Mouse (Mus musculus): ENCODE data around the gene Atf5. TPM values are rescaled to one million over a fixed set of nuclear protein-coding genes. Genes with fewer than 3 reads are reported as not detected.

Atf5 gene
- polyA plus RNA-seq, 1 experiment from 2014 or later: 3.1 TPM

GRCm38 (mm10) chr7:44808927-44809326 is 7.5 kb downstream of the Atf5 start:
- Histone ChIP-seq H3K4me3 (ENCODE audit: low read depth, low read length) (no peak overlapping the region), H3K9me3 (ENCODE audit: low read depth, low read length) (no peaks in the 10 kb centered on the region), H3K9ac (no peak overlapping the region), H3K4me1 (ENCODE audit: insufficient read depth) (no peaks in the 10 kb centered on the region), H3K4me2 (no peak overlapping the region), H3K27me3 (ENCODE audit: insufficient read depth, low read length) (no peaks in the 10 kb centered on the region), H3K27ac (ENCODE audit: low read depth) (no peak overlapping the region), H3K36me3 (ENCODE audit: insufficient read depth) (peaks cover 17% of the 10 kb centered on the region)
- WGBS: 77% methylated on average over 2 of the region's 2 CpGs
- DNase-seq (no peak), ATAC-seq (ENCODE audit: insufficient read depth) (no peak)
- TF ChIP-seq CTCF (IDR thresholded peaks at IDR 0.05; ENCODE audit: low read depth): no peak

GRCm38 (mm10) chr7:44792781-44793180 is 23.7 kb downstream of the Atf5 start:
- H3K27me3 ChIP-seq (ENCODE audit: insufficient read depth, low read length): no peaks in the 10 kb centered on the region
- no peaks in the 10 kb centered on the region for H3K36me3 ChIP-seq (ENCODE audit: insufficient read depth)
- H3K4me3 ChIP-seq (ENCODE audit: low read depth, low read length): no peak overlapping the region
- H3K4me2 ChIP-seq: no peak overlapping the region
- no peak for ATAC-seq (ENCODE audit: insufficient read depth)
- no peak overlapping the region for H3K9ac ChIP-seq
- no peaks in the 10 kb centered on the region for H3K4me1 ChIP-seq (ENCODE audit: insufficient read depth)
- 78% methylated on average over 6 of the region's 6 CpGs for WGBS
- H3K9me3 ChIP-seq (ENCODE audit: low read depth, low read length): no peaks in the 10 kb centered on the region
- TF ChIP-seq CTCF (IDR thresholded peaks at IDR 0.05; ENCODE audit: low read depth): no peak
- no peak for DNase-seq
- no peak overlapping the region for H3K27ac ChIP-seq (ENCODE audit: low read depth)

- DNase-seq: no peak
Observed at GRCm38 (mm10) chr7:44790066-44790465, 26.4 kb downstream of the Atf5 start.

GRCm38 (mm10) chr7:44789531-44789930 is 26.9 kb downstream of the Atf5 start:
- Histone ChIP-seq H3K36me3 (ENCODE audit: insufficient read depth) (no peaks in the 10 kb centered on the region), H3K4me1 (ENCODE audit: insufficient read depth) (no peaks in the 10 kb centered on the region), H3K27me3 (ENCODE audit: insufficient read depth, low read length) (no peaks in the 10 kb centered on the region), H3K4me2 (no peak overlapping the region), H3K27ac (ENCODE audit: low read depth) (no peak overlapping the region), H3K9ac (no peak overlapping the region), H3K4me3 (ENCODE audit: low read depth, low read length) (no peak overlapping the region), H3K9me3 (ENCODE audit: low read depth, low read length) (no peaks in the 10 kb centered on the region)
- ATAC-seq (ENCODE audit: insufficient read depth) (no peak), DNase-seq (no peak)
- 51% methylated on average over 3 of the region's 3 CpGs for WGBS
- no peak for TF ChIP-seq CTCF (IDR thresholded peaks at IDR 0.05; ENCODE audit: low read depth)

More at GRCm38 (mm10) chr7:44790066-44790465, 26.4 kb downstream of the Atf5 start:
- no peaks in the 10 kb centered on the region for H3K27me3 ChIP-seq (ENCODE audit: insufficient read depth, low read length)
- H3K4me3 ChIP-seq (ENCODE audit: low read depth, low read length): no peak overlapping the region
- no peak for ATAC-seq (ENCODE audit: insufficient read depth)
- no peak overlapping the region for H3K27ac ChIP-seq (ENCODE audit: low read depth)
- TF ChIP-seq CTCF (IDR thresholded peaks at IDR 0.05; ENCODE audit: low read depth): no peak
- no peak overlapping the region for H3K9ac ChIP-seq
- no peaks in the 10 kb centered on the region for H3K36me3 ChIP-seq (ENCODE audit: insufficient read depth)
- H3K4me2 ChIP-seq: no peak overlapping the region
- no peaks in the 10 kb centered on the region for H3K9me3 ChIP-seq (ENCODE audit: low read depth, low read length)
- H3K4me1 ChIP-seq (ENCODE audit: insufficient read depth): no peaks in the 10 kb centered on the region
- WGBS: 53% methylated on average over 4 of the region's 4 CpGs

GRCm38 (mm10) chr7:44780101-44780500 is 36.4 kb downstream of the Atf5 start:
- no peaks in the 10 kb centered on the region for H3K9me3 ChIP-seq (ENCODE audit: low read depth, low read length)
- 79% methylated on average over 8 of the region's 8 CpGs for WGBS
- no peak overlapping the region for H3K4me2 ChIP-seq
- no peak for DNase-seq
- H3K27ac ChIP-seq (ENCODE audit: low read depth): no peak overlapping the region
- H3K9ac ChIP-seq: no peak overlapping the region
- no peaks in the 10 kb centered on the region for H3K27me3 ChIP-seq (ENCODE audit: insufficient read depth, low read length)
- no peak for TF ChIP-seq CTCF (IDR thresholded peaks at IDR 0.05; ENCODE audit: low read depth)
- H3K4me1 ChIP-seq (ENCODE audit: insufficient read depth): no peaks in the 10 kb centered on the region
- ATAC-seq (ENCODE audit: insufficient read depth): no peak
- H3K4me3 ChIP-seq (ENCODE audit: low read depth, low read length): no peak overlapping the region
- peaks cover 15% of the 10 kb centered on the region for H3K36me3 ChIP-seq (ENCODE audit: insufficient read depth)

GRCm38 (mm10) chr7:44776849-44777498 is 39.5 kb downstream of the Atf5 start:
- ATAC-seq (ENCODE audit: insufficient read depth) (no peak), DNase-seq (no peak)
- Histone ChIP-seq H3K4me2 (no peak overlapping the region), H3K9me3 (ENCODE audit: low read depth, low read length) (no peaks in the 10 kb centered on the region), H3K27me3 (ENCODE audit: insufficient read depth, low read length) (no peaks in the 10 kb centered on the region), H3K36me3 (ENCODE audit: insufficient read depth) (peaks cover 18% of the 10 kb centered on the region), H3K4me3 (ENCODE audit: low read depth, low read length) (no peak overlapping the region), H3K4me1 (ENCODE audit: insufficient read depth) (no peaks in the 10 kb centered on the region), H3K9ac (no peak overlapping the region), H3K27ac (ENCODE audit: low read depth) (no peak overlapping the region)
- WGBS: 79% methylated on average over 9 of the region's 9 CpGs
- no peak for TF ChIP-seq CTCF (IDR thresholded peaks at IDR 0.05; ENCODE audit: low read depth)

- 87% methylated on average over 8 of the region's 8 CpGs for WGBS
- Histone ChIP-seq H3K27ac (ENCODE audit: low read depth) (no peak overlapping the region), H3K4me2 (no peak overlapping the region), H3K9me3 (ENCODE audit: low read depth, low read length) (no peaks in the 10 kb centered on the region), H3K4me3 (ENCODE audit: low read depth, low read length) (no peak overlapping the region), H3K9ac (no peak overlapping the region), H3K4me1 (ENCODE audit: insufficient read depth) (no peaks in the 10 kb centered on the region), H3K27me3 (ENCODE audit: insufficient read depth, low read length) (no peaks in the 10 kb centered on the region), H3K36me3 (ENCODE audit: insufficient read depth) (peaks cover 49% of the 10 kb centered on the region)
- TF ChIP-seq CTCF (IDR thresholded peaks at IDR 0.05; ENCODE audit: low read depth): no peak
- ATAC-seq (ENCODE audit: insufficient read depth): no peak
- DNase-seq: no peak
Observed at GRCm38 (mm10) chr7:44772591-44773204, 43.8 kb downstream of the Atf5 start.
